Mouse (Mus musculus) olfactory bulb, adult 2 months (tissue): ENCODE results near the gene Cdk7. TPM values are rescaled to one million over a fixed set of nuclear protein-coding genes. Genes with fewer than 3 reads are reported as not detected.
A peak's percentile ranks its signal among the peaks of the same experiment; 100 is the strongest.

Source experiments
- H3K27ac ChIP-seq: fragments of 200-500 bp; 2 replicates; pipeline ENCODE4 v1.5.1; 2012; ENCODE audit warnings: low read depth, low read length; ENCODE audit not compliant: insufficient read depth
- H3K4me1 ChIP-seq: fragments of 200-500 bp; 2 replicates; pipeline ENCODE4 v1.6.1; 2012; ENCODE audit warnings: low read length; ENCODE audit not compliant: control insufficient read depth, insufficient read depth
- H3K4me3 ChIP-seq: fragments of 200-500 bp; 2 replicates; pipeline ENCODE4 v1.5.1; 2012; ENCODE audit warnings: mild to moderate bottlenecking, low read depth, low read length, moderate library complexity; ENCODE audit not compliant: insufficient read depth
- CTCF ChIP-seq: fragments of 200-500 bp; IDR thresholded peaks from 2 replicates; pipeline ENCODE4 v1.5.1; 2012; ENCODE audit warnings: low read depth, mild to moderate bottlenecking, low read length, moderate library complexity; ENCODE audit not compliant: insufficient read depth
- POLR2A ChIP-seq: fragments of 200-500 bp; IDR thresholded peaks from 2 replicates; pipeline ENCODE4 v1.6.1; 2012; ENCODE audit warnings: mild to moderate bottlenecking, low read depth, low read length, moderate library complexity; ENCODE audit not compliant: insufficient read depth
- WGBS: fragments of 180-500 bp; shearing (Covaris S2); methylation state at CpG from one replicate; pipeline ENCODE4 v1.1.7; 2018; 5-methylcytosine and 5-hydroxymethylcytosine counted together
- polyA plus RNA-seq: library from polyadenylated mRNA; stranded (reverse); fragments of >200 nt; gene quantifications from 2 replicates; pipeline ENCODE4 v1.2.4, GENCODE M21; 2012; ENCODE audit warnings: low replicate concordance; ENCODE audit not compliant: missing spikeins, insufficient read depth, insufficient read length

Gene Cdk7
- polyA plus RNA-seq, 1 experiment = not detected

DNA sequence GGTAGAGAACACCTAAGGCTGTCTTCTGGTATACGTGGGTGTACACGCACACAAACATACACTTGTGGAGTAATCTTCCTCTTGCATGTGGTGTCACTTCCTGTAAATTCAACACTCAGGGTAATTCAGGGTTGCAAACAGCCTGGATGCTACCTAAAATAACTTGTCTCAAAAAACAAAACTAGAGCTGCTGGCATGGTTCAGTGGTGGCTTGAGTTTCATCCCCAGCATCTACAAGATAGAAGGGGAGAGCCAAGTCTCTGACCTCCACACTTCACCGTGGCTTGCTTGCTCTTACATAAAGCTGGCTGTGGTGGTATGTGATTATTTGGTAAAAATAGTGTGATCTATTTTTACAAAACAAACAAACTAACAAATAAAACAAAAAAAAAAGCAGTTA is 33.2 kb downstream of the Cdk7 start:
- 57% methylated on average over 3 of the region's 3 CpGs for WGBS
- TF ChIP-seq POLR2A = no peak
- TF ChIP-seq CTCF = no peak
- Histone ChIP-seq H3K4me3 (no peak overlapping the region), H3K4me1 (no peaks in the 10 kb centered on the region), H3K27ac (no peak overlapping the region)

DNA sequence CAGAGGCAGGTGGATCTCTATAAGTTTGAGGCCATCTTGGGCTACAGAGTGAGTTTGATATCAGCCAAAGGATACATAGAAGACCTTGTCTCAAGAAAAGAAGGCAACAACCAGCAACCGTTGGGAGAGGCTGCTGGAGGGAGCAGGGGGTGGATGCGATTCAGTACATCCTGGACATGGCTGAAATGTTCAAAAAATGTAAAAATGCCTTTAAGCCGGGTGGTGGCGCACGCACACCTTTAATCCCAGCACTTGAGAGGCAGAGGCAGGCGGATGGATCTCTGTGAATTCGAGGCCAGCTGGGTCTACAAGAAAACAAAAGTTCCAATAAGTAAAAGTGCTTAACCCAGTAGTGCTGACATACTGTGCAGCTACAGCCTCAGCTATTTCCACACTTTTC is 43.2 kb downstream of the Cdk7 start:
- H3K27ac ChIP-seq = no peak overlapping the region
- no peaks in the 10 kb centered on the region for H3K4me1 ChIP-seq
- 73% methylated on average over 7 of the region's 7 CpGs for WGBS
- no peak overlapping the region for H3K4me3 ChIP-seq
- TF ChIP-seq CTCF = no peak
- TF ChIP-seq POLR2A = no peak

DNA sequence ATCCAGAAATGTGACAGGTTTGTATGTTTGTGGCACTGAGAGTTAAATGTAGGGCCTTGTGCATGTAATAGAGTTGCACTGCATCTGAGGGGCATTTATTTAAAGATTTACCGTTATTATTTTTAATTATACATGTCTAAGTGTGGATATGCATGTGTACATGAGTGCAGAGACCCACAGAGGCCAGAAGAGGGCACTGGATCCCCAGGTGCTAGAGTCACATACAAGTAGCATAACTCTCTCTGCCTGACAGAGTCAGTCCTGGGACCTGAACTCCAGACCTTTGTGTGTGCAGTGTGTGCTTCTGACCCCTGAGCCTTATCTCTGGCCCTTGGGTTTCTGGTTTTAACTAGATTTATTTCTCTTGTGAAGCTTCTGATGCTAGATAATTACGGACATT is 46.4 kb downstream of the Cdk7 start:
- no peak for TF ChIP-seq CTCF
- TF ChIP-seq POLR2A = no peak
- Histone ChIP-seq H3K27ac (no peak overlapping the region), H3K4me1 (no peaks in the 10 kb centered on the region), H3K4me3 (no peak overlapping the region)
- WGBS = 85% methylated on average over 2 of the region's 2 CpGs

DNA sequence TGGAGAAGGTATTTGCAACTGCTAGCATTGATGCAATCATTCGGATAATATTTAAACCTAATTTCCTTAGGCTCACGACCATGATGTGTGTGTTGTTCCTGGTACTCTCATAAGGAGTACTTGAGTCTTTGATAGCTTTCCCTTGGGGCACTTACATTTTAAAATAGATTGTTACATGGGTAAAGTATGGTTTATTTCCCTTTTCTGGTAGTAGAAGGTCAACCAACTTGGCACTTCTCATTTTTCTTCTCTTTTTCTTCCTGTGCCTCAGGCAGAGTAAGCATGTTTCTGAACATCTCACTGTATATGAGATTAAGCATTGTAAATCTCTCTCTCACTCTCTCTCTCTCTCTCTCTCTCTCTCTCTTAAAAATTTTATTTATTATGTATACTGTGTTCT is 47.9 kb downstream of the Cdk7 start:
- H3K4me1 ChIP-seq = no peaks in the 10 kb centered on the region
- no peak for TF ChIP-seq CTCF
- no peak overlapping the region for H3K4me3 ChIP-seq
- H3K27ac ChIP-seq = no peak overlapping the region
- 90% methylated on average over 2 of the region's 2 CpGs for WGBS

DNA sequence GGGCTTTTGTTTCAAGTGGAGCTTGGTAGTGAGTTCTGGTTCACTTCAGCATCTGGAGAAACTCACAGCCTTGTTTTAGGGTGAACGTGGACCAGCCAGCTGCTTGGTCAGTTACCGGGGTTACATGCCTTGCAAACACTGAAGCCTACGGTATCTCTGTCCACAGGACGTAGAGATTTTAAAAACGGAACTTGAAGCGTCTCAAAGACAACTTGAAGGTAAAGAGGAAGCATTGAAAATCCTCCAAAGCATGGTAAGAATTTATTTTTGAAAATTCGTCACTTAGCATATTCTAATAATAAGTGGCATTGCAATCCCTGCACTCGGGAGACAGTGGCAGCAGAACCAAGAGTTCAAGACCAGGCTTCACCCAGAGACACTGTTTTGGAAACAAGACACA is 49.1 kb downstream of the Cdk7 start:
- TF ChIP-seq POLR2A (no peak), CTCF (no peak)
- Histone ChIP-seq H3K4me3 (no peak overlapping the region), H3K4me1 (no peaks in the 10 kb centered on the region), H3K27ac (no peak overlapping the region)
- 89% methylated on average over 8 of the region's 8 CpGs for WGBS

DNA sequence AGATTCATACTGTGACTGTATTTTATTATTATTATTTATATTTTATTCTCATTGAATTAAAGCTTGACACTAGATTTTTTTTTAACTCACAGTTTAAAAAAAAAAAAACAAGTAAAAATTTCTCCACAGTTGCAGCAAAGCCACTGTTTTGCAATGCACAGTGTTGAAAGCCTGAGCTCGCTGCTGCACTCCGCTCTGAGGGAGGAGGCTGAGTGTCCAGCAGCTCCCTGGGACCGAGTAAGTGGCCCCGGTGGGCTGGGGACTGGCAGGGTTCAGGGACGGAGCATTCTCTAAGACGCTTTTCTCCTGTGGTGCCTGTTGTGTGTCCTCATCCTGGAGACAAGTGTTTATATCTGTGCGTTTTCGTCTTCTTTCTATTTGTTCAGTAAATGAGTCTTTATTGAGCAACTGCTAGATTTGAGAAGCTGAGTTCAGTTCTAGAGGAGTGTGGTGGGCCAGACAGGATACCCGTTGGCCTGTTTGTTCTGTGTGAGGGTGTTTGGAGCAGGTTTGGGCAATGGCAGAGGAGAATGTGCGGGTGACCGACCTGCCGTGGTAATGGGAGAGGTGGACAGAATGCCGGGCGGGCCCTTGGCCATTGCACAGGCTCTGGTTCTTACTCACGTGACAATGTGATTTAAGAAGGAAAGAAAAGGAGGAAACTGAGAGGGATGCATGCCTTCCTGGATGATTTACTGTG is 54.7 kb downstream of the Cdk7 start:
- Histone ChIP-seq H3K4me3 (no peak overlapping the region), H3K4me1 (no peaks in the 10 kb centered on the region), H3K27ac (no peak overlapping the region)
- TF ChIP-seq CTCF = no peak
- no peak for TF ChIP-seq POLR2A
- 87% methylated on average over 15 of the region's 15 CpGs for WGBS

DNA sequence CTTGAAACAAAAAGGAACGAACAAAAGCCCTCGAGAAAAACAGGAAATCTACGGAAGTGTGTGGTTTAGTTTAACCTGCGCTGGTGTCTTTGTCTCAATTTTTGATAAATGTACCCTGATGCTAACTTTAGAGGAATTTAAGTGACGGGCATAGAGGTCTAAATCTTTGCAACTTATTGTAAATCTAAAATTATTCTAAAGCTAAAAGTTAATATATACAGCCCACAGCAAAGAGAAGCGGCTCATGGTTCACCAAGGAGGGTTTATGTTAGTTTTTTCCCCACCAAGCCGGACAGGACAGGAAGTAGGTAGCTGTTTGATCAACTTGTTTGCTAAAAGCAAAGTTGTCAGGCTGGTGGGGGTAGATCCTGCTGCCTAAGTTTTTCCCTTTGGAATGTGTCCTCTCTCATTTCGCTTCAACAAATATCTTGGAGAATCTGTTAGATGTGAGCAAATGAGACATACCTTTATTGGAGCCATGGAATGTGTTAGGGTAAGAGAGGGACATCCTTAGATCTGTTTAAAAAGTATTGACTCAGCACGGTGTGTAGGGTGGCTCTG is 60.5 kb downstream of the Cdk7 start:
- Histone ChIP-seq H3K27ac (no peak overlapping the region), H3K4me1 (peaks cover 7% of the 10 kb centered on the region; the same call in 1 of the 2 replicates), H3K4me3 (no peak overlapping the region)
- TF ChIP-seq CTCF (no peak), POLR2A (no peak)
- WGBS = 69% methylated on average over 9 of the region's 9 CpGs

DNA sequence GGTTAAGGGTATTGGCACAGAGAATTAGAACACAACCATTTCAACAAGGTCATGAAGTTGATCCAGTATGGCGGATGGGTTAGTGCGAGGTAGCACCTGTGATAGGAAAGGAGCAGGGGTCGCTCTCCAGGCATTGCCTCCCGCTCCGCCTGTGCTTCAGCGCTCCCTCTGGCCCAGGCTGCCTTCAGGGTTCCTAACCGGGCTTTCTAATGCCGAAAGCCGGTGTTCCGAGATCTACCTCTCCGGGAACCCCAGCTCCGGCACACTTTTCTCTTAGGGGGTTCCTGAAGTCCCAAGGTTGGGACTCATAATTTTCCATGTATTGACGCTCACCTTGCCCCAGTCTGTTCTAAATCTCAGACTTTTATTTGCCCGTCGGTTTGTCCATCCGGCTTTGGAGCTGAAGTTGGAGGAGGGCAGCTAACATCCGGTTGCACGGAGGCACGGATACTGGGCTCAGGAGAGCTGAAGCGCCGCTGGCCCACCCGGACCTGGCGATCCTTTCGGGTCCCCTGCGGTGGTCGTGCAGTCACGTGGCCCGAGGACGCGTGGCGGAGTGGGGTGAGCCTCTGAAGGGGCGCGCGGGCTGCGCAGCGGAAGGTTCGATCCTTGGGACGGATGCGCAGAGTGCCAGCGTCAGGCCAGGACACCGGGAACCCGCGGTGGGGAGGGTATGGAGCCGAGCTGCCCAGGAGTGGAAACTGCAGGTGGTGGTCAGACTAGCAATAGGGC is 61.3 kb downstream of the Cdk7 start, which contains the start of gene Ccdc125:
Gene Ccdc125 (plus strand): TSS at position 427 of the 732 bp plus-strand sequence.
- Histone ChIP-seq H3K27ac (no peak within 1 kb of the TSS), H3K4me3 (peak within 1 kb of the TSS; percentile 35), H3K4me1 (peaks cover 7% of the 10 kb centered on the region; the same call in 1 of the 2 replicates)
- no peak for TF ChIP-seq CTCF
- TF ChIP-seq POLR2A = no peak
- WGBS = under 1% methylated on average over 44 of the region's 44 CpGs

DNA sequence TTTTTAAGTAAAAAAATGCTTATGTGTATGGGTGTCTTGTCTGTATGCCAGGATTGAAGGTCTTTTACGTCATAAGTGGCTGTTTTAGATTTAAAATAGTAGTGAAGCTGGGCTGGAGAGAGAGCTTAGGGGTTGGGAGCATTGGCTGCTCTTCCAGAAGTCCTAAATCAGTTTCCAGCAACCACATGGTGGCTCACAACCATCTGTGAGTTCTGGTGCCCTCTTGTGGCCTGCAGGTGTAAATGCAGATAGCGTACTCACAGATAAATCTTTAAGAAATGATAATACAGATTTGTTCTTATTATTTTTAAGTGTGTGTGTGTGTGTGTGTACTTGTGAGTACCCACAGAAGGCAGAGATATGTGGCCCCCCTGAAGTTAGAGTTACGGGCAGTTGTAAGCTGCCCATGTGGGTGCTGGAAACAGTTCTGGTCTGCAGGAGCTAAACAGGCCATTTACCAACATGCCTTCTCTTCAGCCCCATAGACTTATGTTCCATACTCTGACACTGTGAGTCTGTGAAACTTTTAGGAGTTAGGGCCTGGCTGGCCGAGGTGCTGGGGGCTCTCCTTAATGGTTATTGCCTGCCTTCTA is 70.8 kb downstream of the Cdk7 start:
- TF ChIP-seq POLR2A = no peak
- no peak for TF ChIP-seq CTCF
- Histone ChIP-seq H3K27ac (no peak overlapping the region), H3K4me3 (no peak overlapping the region), H3K4me1 (no peaks in the 10 kb centered on the region)
- WGBS = 45% methylated on average over 4 of the region's 4 CpGs
